Mouse (Mus musculus): ENCODE results near the gene Smchd1.
"Not testable (repeated sequence)": the region's sequence is repeated elsewhere in the genome, so short reads cannot be mapped to it uniquely, and the experiment has no call there.

The Smchd1 gene

GRCm38 (mm10) chr17:71474762-71475704, at the start of gene Smchd1:
TSS of gene Smchd1 (minus strand) at chr17:71475343.
- DNase-seq (ENCODE audit: low read depth): peak; percentile 92

- DNase-seq (ENCODE audit: low read depth): no peak
Measured at GRCm38 (mm10) chr17:71510297-71510696, 35.2 kb upstream of the Smchd1 start.

GRCm38 (mm10) chr17:71506832-71507231, 31.7 kb upstream of the Smchd1 start:
- DNase-seq (ENCODE audit: low read depth): no peak

GRCm38 (mm10) chr17:71495784-71496183, 20.6 kb upstream of the Smchd1 start:
- DNase-seq (ENCODE audit: low read depth): no peak

GRCm38 (mm10) chr17:71491332-71491686, 16.2 kb upstream of the Smchd1 start:
- DNase-seq (ENCODE audit: low read depth): no peak

GRCm38 (mm10) chr17:71490666-71491331, 15.7 kb upstream of the Smchd1 start:
- DNase-seq (ENCODE audit: low read depth): peak; percentile 87

GRCm38 (mm10) chr17:71489703-71490461, 14.7 kb upstream of the Smchd1 start:
- peak; percentile 43 for DNase-seq (ENCODE audit: low read depth)

GRCm38 (mm10) chr17:71486231-71486851, 11.2 kb upstream of the Smchd1 start:
- DNase-seq (ENCODE audit: low read depth): peak; percentile 89

- DNase-seq (ENCODE audit: low read depth): peak; percentile 90
Measured at GRCm38 (mm10) chr17:71485791-71486230, 10.7 kb upstream of the Smchd1 start.

GRCm38 (mm10) chr17:71484711-71485110, 9.6 kb upstream of the Smchd1 start:
- peak; percentile 53 for DNase-seq (ENCODE audit: low read depth)

GRCm38 (mm10) chr17:71483418-71484060, 8.4 kb upstream of the Smchd1 start:
- no peak for DNase-seq (ENCODE audit: low read depth)

- peak; percentile 71 for DNase-seq (ENCODE audit: low read depth)
Measured at GRCm38 (mm10) chr17:71479381-71479901, 4.3 kb upstream of the Smchd1 start.

GRCm38 (mm10) chr17:71477481-71477880, 2.3 kb upstream of the Smchd1 start:
- DNase-seq (ENCODE audit: low read depth): no peak

- peak; percentile 46 for DNase-seq (ENCODE audit: low read depth)
Measured at GRCm38 (mm10) chr17:71476346-71477020, 1.3 kb upstream of the Smchd1 start.

GRCm38 (mm10) chr17:71475705-71476089, 554 bp upstream of the Smchd1 start:
- no peak for DNase-seq (ENCODE audit: low read depth)

- peak; percentile 56 for DNase-seq (ENCODE audit: low read depth)
Measured at GRCm38 (mm10) chr17:71474128-71474527, 1.0 kb downstream of the Smchd1 start.

- no peak for DNase-seq (ENCODE audit: low read depth)
Measured at GRCm38 (mm10) chr17:71471261-71471660, 3.9 kb downstream of the Smchd1 start.

- no peak for DNase-seq (ENCODE audit: low read depth)
Measured at GRCm38 (mm10) chr17:71460312-71460711, 14.8 kb downstream of the Smchd1 start.

- no peak for DNase-seq (ENCODE audit: low read depth)
Measured at GRCm38 (mm10) chr17:71459818-71460217, 15.3 kb downstream of the Smchd1 start, which contains the start of gene Gm4707. TSS of gene Gm4707 (minus strand) at chr17:71459918.

GRCm38 (mm10) chr17:71457361-71457760, 17.8 kb downstream of the Smchd1 start:
- DNase-seq (ENCODE audit: low read depth): not testable (repeated sequence)
